Mouse (Mus musculus): ENCODE measurements at regions not wholly inside any gene's neighbourhood (a gene's known extent, or its start where the extent isn't known, plus 50 kb on each side); places are given as distances from the start of the nearest gene placed in this dataset.

GRCm38 (mm10) chr4:131135841-131136240, 191.7 kb downstream of the Matn1 start:
- TF ChIP-seq EP300 (optimal IDR thresholded peaks at IDR 0.05) (no peak), CTCF (IDR thresholded peaks at IDR 0.05; ENCODE audit: low read depth) (peak; percentile 26; the same call in 1 of the 2 replicates)
